Mouse (Mus musculus) kidney, adult 2 months (tissue): Measurements from ENCODE around the gene Hoxa9.

Experiments used
- CTCF ChIP-seq: fragments of 200-500 bp; conservative IDR thresholded peaks from 2 replicates; pipeline ENCODE4 v1.5.1; 2011; ENCODE audit warnings: low read depth, mild to moderate bottlenecking, control low read depth, low read length, moderate library complexity, mixed read lengths; ENCODE audit not compliant: insufficient read depth, insufficient read length
- POLR2A ChIP-seq: fragments of 200-500 bp; IDR thresholded peaks from one replicate; pipeline ENCODE4 v1.6.1; 2011; ENCODE audit warnings: low read depth, low read length, control low read depth

- TF ChIP-seq CTCF (no peak), POLR2A (no peak)
These were observed 3.2 kb downstream of the Hoxa9 start for GRCm38 (mm10) chr6:52227470-52228222.
